ENCODE assay signal across 32 mouse cellular contexts in genomic region chr13:74314616-74315015, GRCm38 (mm10). TPM values are rescaled to one million over a fixed set of nuclear protein-coding genes. Genes with fewer than 3 reads are reported as not detected.
"Had no signal": no experiment of that assay in that cellular context is flagged by ENCODE, and none has a peak within 500 bp of the region (broad histone marks: within the 10 kb centered on the region; RNA-seq: fewer than 3 reads in every experiment).

No protein-coding gene starts in this region.

- H3K9ac ChIP-seq: embryonic facial prominence, embryonic 12.5 days; embryonic facial prominence, embryonic 13.5 days; embryonic facial prominence, embryonic 15.5 days; forebrain, embryonic 12.5 days; forebrain, embryonic 13.5 days; forebrain, embryonic 15.5 days; forebrain, postnatal 0 days had no signal

- H3K4me3 ChIP-seq: embryonic facial prominence, embryonic 10.5 days; embryonic facial prominence, embryonic 12.5 days; embryonic facial prominence, embryonic 13.5 days; embryonic facial prominence, embryonic 15.5 days; erythroblast, embryonic 14.5 days; forebrain, embryonic 10.5 days; forebrain, embryonic 12.5 days; forebrain, embryonic 13.5 days; forebrain, embryonic 15.5 days; gastrocnemius, adult 2 months; heart, adult 2 months had no signal

- H3K27me3 ChIP-seq: embryonic facial prominence, embryonic 12.5 days; embryonic facial prominence, embryonic 13.5 days; embryonic facial prominence, embryonic 15.5 days; forebrain, embryonic 12.5 days; forebrain, embryonic 13.5 days; forebrain, embryonic 15.5 days had no signal

- DNase-seq: cerebellum, adult 8-10 months; cerebellum, adult 9-10 months; cerebellum, adult 9-11 months; cerebellum, postnatal 10 days; cerebellum, postnatal 14 days; cerebellum, postnatal 25 days; cerebellum, postnatal 36 days; embryo, embryonic 11 days; forebrain, postnatal 0 days; gastrocnemius, adult 2 months; gastrocnemius, postnatal 10 days; gastrocnemius, postnatal 14 days; gastrocnemius, postnatal 25 days; gastrocnemius, postnatal 36 days; heart, adult 18-20 months; heart, adult 2 months had no signal

- H3K9me3 ChIP-seq: embryonic facial prominence, embryonic 10.5 days; embryonic facial prominence, embryonic 12.5 days; embryonic facial prominence, embryonic 13.5 days; embryonic facial prominence, embryonic 15.5 days; forebrain, embryonic 10.5 days; forebrain, embryonic 12.5 days; forebrain, embryonic 13.5 days; forebrain, embryonic 15.5 days had no signal

- ATAC-seq: forebrain, embryonic 13.5 days; forebrain, embryonic 14.5 days; forebrain, embryonic 15.5 days; forebrain, embryonic 16.5 days; forebrain, postnatal 0 days had no signal

- H3K27ac ChIP-seq: embryonic facial prominence, embryonic 10.5 days; embryonic facial prominence, embryonic 12.5 days; embryonic facial prominence, embryonic 13.5 days; embryonic facial prominence, embryonic 15.5 days; forebrain, embryonic 10.5 days; forebrain, embryonic 12.5 days; forebrain, embryonic 13.5 days; forebrain, embryonic 15.5 days; gastrocnemius, adult 2 months; heart, adult 2 months had no signal

- H3K4me2 ChIP-seq: embryonic facial prominence, embryonic 12.5 days; embryonic facial prominence, embryonic 13.5 days; embryonic facial prominence, embryonic 15.5 days; forebrain, embryonic 12.5 days; forebrain, embryonic 13.5 days; forebrain, embryonic 15.5 days had no signal

RNA-seq across cellular contexts. Expression of gene Ahrr, which starts 22.5 kb away (rescaled TPM):
- total RNA-seq: gastrocnemius, adult 18-20 months; gastrocnemius, adult 2 months; gastrocnemius, adult 8-10 months; gastrocnemius, postnatal 25 days; gastrocnemius, postnatal 36 days had no signal

RNA-seq across cellular contexts. Expression of gene Lrrc14b, which starts 49.2 kb away (rescaled TPM):
- total RNA-seq: forebrain, postnatal 0 days; granulocyte monocyte progenitor cell, adult 5-6 weeks had no signal
- polyA plus RNA-seq: embryonic facial prominence, embryonic 10.5 days; embryonic facial prominence, embryonic 11.5 days; embryonic facial prominence, embryonic 12.5 days; embryonic facial prominence, embryonic 13.5 days; embryonic facial prominence, embryonic 15.5 days; erythroblast, embryonic 14.5 days; forebrain, embryonic 10.5 days; forebrain, embryonic 11.5 days; forebrain, embryonic 12.5 days; forebrain, embryonic 13.5 days; forebrain, embryonic 14.5 days; forebrain, embryonic 15.5 days; forebrain, embryonic 16.5 days; forebrain, postnatal 0 days had no signal
